Mouse (Mus musculus): ENCODE measurements around the gene Hsd11b1. TPM values are rescaled to one million over a fixed set of nuclear protein-coding genes. Genes with fewer than 3 reads are reported as not detected.
A peak's percentile ranks its signal among the peaks of the same experiment; 100 is the strongest.
"Not testable (repeated sequence)": the region's sequence is repeated elsewhere in the genome, so short reads cannot be mapped to it uniquely, and the experiment has no call there.

Gene Hsd11b1
- polyA plus RNA-seq, 1 experiment from 2014 or later, result 1.6 TPM

- Histone ChIP-seq H3K36me3 (ENCODE audit: control insufficient read depth, insufficient read depth, low read length) (no peaks in the 10 kb centered on the region), H3K27me3 (ENCODE audit: control insufficient read depth, insufficient read depth, low read length) (no peaks in the 10 kb centered on the region), H3K4me2 (replicated peaks; ENCODE audit: low read depth, low read length) (no peak overlapping the region), H3K4me1 (ENCODE audit: control insufficient read depth, insufficient read depth, low read length) (peaks cover 4% of the 10 kb centered on the region; the same call in 1 of the 2 replicates), H3K4me3 (ENCODE audit: low read length) (no peak overlapping the region), H3K27ac (ENCODE audit: low read depth, low read length) (no peak overlapping the region), H3K9me3 (ENCODE audit: control insufficient read depth, low read length) (no peaks in the 10 kb centered on the region), H3K9ac (ENCODE audit: low read depth, low read length) (no peak overlapping the region)
- WGBS, result 30% methylated on average over 3 of the region's 3 CpGs
- peak; percentile 32; the same call in 1 of the 2 replicates for ATAC-seq (ENCODE audit: low FRiP score, low TSS enrichment)
Observed at GRCm38 (mm10) chr1:193255488-193256288, 8.2 kb downstream of the Hsd11b1 start.

DNA sequence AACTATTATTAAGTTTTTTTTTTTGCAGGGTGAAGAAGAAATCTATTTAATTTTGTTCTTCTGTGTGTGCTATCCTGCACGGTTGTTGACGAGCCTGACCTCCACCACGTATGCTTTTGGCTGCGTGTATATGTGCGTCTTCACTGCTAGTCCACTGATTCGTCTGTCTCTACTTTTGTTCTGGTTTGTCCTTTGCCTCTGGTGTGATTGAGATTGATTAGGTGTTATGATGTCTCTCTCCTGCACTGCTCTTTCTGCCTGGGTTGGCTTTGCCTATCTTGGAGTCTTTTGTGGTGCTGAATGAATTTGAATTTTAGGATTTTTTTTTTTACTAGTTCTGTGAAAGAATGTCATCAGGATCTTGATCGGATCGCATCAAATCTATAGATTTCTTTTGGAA, 8.8 kb downstream of the Hsd11b1 start:
- H3K4me2 ChIP-seq (replicated peaks; ENCODE audit: low read depth, low read length), result no peak overlapping the region
- no peak overlapping the region for H3K27ac ChIP-seq (ENCODE audit: low read depth, low read length)
- no peaks in the 10 kb centered on the region for H3K36me3 ChIP-seq (ENCODE audit: control insufficient read depth, insufficient read depth, low read length)
- no peaks in the 10 kb centered on the region for H3K27me3 ChIP-seq (ENCODE audit: control insufficient read depth, insufficient read depth, low read length)
- WGBS, result 67% methylated on average over 8 of the region's 8 CpGs
- no peak for ATAC-seq (ENCODE audit: low FRiP score, low TSS enrichment)
- H3K9me3 ChIP-seq (ENCODE audit: control insufficient read depth, low read length), result no peaks in the 10 kb centered on the region
- H3K9ac ChIP-seq (ENCODE audit: low read depth, low read length), result no peak overlapping the region
- no peak overlapping the region for H3K4me3 ChIP-seq (ENCODE audit: low read length)
- H3K4me1 ChIP-seq (ENCODE audit: control insufficient read depth, insufficient read depth, low read length), result peaks cover 4% of the 10 kb centered on the region; the same call in 1 of the 2 replicates

DNA sequence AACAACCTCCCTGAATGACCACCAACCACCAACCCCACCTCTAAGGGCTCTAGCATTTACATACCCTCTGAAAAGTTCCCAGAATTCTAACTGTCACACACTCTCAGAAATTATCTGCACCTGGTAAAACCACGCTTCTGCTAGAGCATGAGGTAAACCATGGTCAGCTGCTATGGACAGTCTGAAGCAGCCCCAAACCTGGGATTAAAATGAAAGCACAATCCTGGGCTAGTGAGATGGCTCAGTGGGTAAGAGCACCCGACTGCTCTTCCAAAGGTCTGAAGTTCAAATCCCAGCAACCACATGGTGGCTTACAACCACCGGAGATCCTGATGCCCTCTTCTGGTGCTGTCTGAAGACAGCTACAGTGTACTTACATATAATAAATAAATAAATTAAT, 10.0 kb downstream of the Hsd11b1 start:
- H3K27ac ChIP-seq (ENCODE audit: low read depth, low read length); H3K4me2 ChIP-seq (replicated peaks; ENCODE audit: low read depth, low read length): not testable (repeated sequence)
- whole genome bisulfite sequencing, result 68% methylated on average over 3 of the region's 3 CpGs

GRCm38 (mm10) chr1:193252616-193253015, 11.3 kb downstream of the Hsd11b1 start:
- 8% methylated on average over 5 of the region's 5 CpGs for WGBS
- H3K4me2 ChIP-seq (replicated peaks; ENCODE audit: low read depth, low read length), result no peak overlapping the region
- ATAC-seq (ENCODE audit: low FRiP score, low TSS enrichment), result peak; percentile 56; the same call in 1 of the 2 replicates

More for the DNA sequence above, 10.0 kb downstream of the Hsd11b1 start:
- not testable (repeated sequence) for H3K36me3 ChIP-seq (ENCODE audit: control insufficient read depth, insufficient read depth, low read length); H3K27me3 ChIP-seq (ENCODE audit: control insufficient read depth, insufficient read depth, low read length); H3K4me1 ChIP-seq (ENCODE audit: control insufficient read depth, insufficient read depth, low read length); H3K9me3 ChIP-seq (ENCODE audit: control insufficient read depth, low read length); H3K4me3 ChIP-seq (ENCODE audit: low read length); H3K9ac ChIP-seq (ENCODE audit: low read depth, low read length); ATAC-seq (ENCODE audit: low FRiP score, low TSS enrichment)

GRCm38 (mm10) chr1:193251386-193251785, 12.5 kb downstream of the Hsd11b1 start:
- Histone ChIP-seq H3K4me1 (ENCODE audit: control insufficient read depth, insufficient read depth, low read length) (peaks cover 4% of the 10 kb centered on the region; the same call in 1 of the 2 replicates), H3K27ac (ENCODE audit: low read depth, low read length) (no peak overlapping the region), H3K9ac (ENCODE audit: low read depth, low read length) (no peak overlapping the region), H3K4me3 (ENCODE audit: low read length) (no peak overlapping the region), H3K4me2 (replicated peaks; ENCODE audit: low read depth, low read length) (no peak overlapping the region), H3K27me3 (ENCODE audit: control insufficient read depth, insufficient read depth, low read length) (no peaks in the 10 kb centered on the region), H3K36me3 (ENCODE audit: control insufficient read depth, insufficient read depth, low read length) (no peaks in the 10 kb centered on the region), H3K9me3 (ENCODE audit: control insufficient read depth, low read length) (no peaks in the 10 kb centered on the region)
- WGBS, result 48% methylated on average over 7 of the region's 7 CpGs
- ATAC-seq (ENCODE audit: low FRiP score, low TSS enrichment), result peak; percentile 37; the same call in 1 of the 2 replicates

More at GRCm38 (mm10) chr1:193252616-193253015, 11.3 kb downstream of the Hsd11b1 start:
- Histone ChIP-seq H3K9me3 (ENCODE audit: control insufficient read depth, low read length) (no peaks in the 10 kb centered on the region), H3K27ac (ENCODE audit: low read depth, low read length) (no peak overlapping the region), H3K4me3 (ENCODE audit: low read length) (no peak overlapping the region), H3K4me1 (ENCODE audit: control insufficient read depth, insufficient read depth, low read length) (peaks cover 4% of the 10 kb centered on the region; the same call in 1 of the 2 replicates), H3K9ac (ENCODE audit: low read depth, low read length) (no peak overlapping the region), H3K36me3 (ENCODE audit: control insufficient read depth, insufficient read depth, low read length) (no peaks in the 10 kb centered on the region), H3K27me3 (ENCODE audit: control insufficient read depth, insufficient read depth, low read length) (no peaks in the 10 kb centered on the region)

DNA sequence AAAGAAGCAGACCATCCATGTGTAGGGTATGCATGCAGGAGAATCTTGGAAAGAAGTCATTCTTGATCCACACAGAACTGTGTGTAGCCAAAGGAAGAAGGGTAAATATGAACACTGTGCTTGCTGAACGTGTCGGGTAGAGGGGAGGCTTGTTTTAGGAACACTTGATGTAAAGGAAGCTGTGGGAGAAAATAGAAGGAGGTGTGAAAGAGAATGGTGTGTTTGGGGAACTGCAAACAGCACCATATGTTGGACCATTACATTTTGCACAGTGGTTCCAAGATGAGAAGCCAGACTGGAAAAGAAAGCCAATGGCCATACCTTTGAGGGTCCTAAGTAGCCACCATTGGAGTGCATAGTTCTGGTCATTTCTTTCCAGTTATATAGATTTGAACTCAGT, 13.8 kb downstream of the Hsd11b1 start:
- no peak overlapping the region for H3K27ac ChIP-seq (ENCODE audit: low read depth, low read length)
- no peaks in the 10 kb centered on the region for H3K27me3 ChIP-seq (ENCODE audit: control insufficient read depth, insufficient read depth, low read length)
- peaks cover 4% of the 10 kb centered on the region; the same call in 1 of the 2 replicates for H3K4me1 ChIP-seq (ENCODE audit: control insufficient read depth, insufficient read depth, low read length)
- H3K9ac ChIP-seq (ENCODE audit: low read depth, low read length), result no peak overlapping the region
- WGBS, result 89% methylated on average over 2 of the region's 2 CpGs
- H3K9me3 ChIP-seq (ENCODE audit: control insufficient read depth, low read length), result no peaks in the 10 kb centered on the region
- no peaks in the 10 kb centered on the region for H3K36me3 ChIP-seq (ENCODE audit: control insufficient read depth, insufficient read depth, low read length)
- H3K4me2 ChIP-seq (replicated peaks; ENCODE audit: low read depth, low read length), result no peak overlapping the region
- no peak for ATAC-seq (ENCODE audit: low FRiP score, low TSS enrichment)
- no peak overlapping the region for H3K4me3 ChIP-seq (ENCODE audit: low read length)

DNA sequence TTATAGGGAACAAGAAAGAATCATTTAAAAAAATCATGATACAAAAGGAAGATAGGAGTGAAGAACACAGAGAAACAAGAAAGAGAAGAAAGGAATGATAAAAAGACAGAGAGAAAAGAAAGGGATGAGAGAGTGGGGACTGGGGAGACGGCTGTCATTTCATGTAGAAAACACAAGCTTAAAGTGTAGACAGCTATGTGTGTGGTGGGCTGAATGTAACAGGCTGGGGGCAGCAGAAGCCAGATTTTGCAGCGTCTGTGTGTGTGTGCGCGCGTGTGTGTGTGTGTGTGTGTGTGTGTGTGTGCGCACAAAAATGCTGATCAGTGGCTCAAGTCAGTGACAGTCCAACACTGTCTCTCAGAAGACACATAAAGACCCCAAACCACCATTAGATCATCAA, 19.6 kb downstream of the Hsd11b1 start:
- Histone ChIP-seq H3K4me2 (replicated peaks; ENCODE audit: low read depth, low read length) (no peak overlapping the region), H3K36me3 (ENCODE audit: control insufficient read depth, insufficient read depth, low read length) (no peaks in the 10 kb centered on the region), H3K4me3 (ENCODE audit: low read length) (no peak overlapping the region), H3K9ac (ENCODE audit: low read depth, low read length) (no peak overlapping the region), H3K27ac (ENCODE audit: low read depth, low read length) (no peak overlapping the region), H3K9me3 (ENCODE audit: control insufficient read depth, low read length) (no peaks in the 10 kb centered on the region), H3K4me1 (ENCODE audit: control insufficient read depth, insufficient read depth, low read length) (0 out of 2 replicates have a peak, but pooled peaks cover 3% of the 10 kb centered on the region), H3K27me3 (ENCODE audit: control insufficient read depth, insufficient read depth, low read length) (no peaks in the 10 kb centered on the region)
- WGBS, result 85% methylated on average over 6 of the region's 6 CpGs
- no peak for ATAC-seq (ENCODE audit: low FRiP score, low TSS enrichment)

DNA sequence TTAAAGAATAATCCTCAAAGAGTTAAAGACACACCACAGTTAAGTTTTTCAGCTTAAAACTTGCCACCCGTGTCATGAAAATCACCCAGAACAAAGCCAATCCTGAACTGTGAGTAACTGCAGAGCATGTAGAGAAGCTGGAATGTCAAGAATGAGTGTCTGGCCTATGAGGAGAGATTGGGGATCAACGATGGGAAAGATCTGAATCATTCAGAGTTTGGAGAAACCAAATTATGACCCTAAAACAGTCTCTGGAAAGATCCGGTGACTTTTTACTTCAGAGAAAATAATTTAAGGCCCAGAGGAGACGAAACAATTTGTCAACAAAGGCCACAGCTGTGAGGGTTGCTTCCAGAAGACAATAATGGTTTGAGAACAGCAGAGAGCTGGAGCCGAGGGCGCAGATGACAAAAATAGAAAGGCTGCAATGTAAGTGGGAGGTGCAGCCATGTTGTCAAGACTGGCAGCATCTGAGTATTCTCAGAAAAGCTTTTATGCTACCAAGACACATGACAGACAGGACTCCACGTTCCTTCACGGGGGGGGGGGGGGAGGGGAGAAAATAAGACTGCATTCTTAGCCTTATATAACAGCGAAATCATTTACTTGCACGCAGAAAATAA, 20.2 kb downstream of the Hsd11b1 start:
- Histone ChIP-seq H3K27me3 (ENCODE audit: control insufficient read depth, insufficient read depth, low read length) (no peaks in the 10 kb centered on the region), H3K4me3 (ENCODE audit: low read length) (no peak overlapping the region), H3K36me3 (ENCODE audit: control insufficient read depth, insufficient read depth, low read length) (no peaks in the 10 kb centered on the region), H3K4me2 (replicated peaks; ENCODE audit: low read depth, low read length) (no peak overlapping the region), H3K9ac (ENCODE audit: low read depth, low read length) (no peak overlapping the region), H3K4me1 (ENCODE audit: control insufficient read depth, insufficient read depth, low read length) (0 out of 2 replicates have a peak, but pooled peaks cover 3% of the 10 kb centered on the region), H3K9me3 (ENCODE audit: control insufficient read depth, low read length) (no peaks in the 10 kb centered on the region), H3K27ac (ENCODE audit: low read depth, low read length) (no peak overlapping the region)
- no peak for ATAC-seq (ENCODE audit: low FRiP score, low TSS enrichment)
- WGBS, result 55% methylated on average over 10 of the region's 10 CpGs

DNA sequence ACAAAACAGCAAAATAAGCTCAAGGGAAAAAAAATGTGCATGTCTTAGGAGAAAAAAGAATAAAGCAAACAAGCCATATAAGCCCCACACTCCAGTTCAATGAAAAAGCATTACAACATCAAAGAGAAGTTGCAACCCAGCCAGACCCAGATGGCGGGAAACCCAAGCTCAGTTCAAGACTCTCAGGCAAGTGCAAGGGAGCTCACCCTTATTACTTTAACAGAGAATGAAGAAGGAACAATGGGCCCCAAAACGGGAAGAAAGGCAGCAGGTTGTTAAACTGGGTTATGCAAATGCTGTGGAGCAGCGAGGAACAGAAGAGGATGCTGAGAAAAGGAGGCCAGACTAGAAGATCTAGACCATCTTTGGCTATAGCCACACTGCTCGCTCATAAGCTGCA, 21.0 kb downstream of the Hsd11b1 start:
- Histone ChIP-seq H3K4me1 (ENCODE audit: control insufficient read depth, insufficient read depth, low read length) (0 out of 2 replicates have a peak, but pooled peaks cover 3% of the 10 kb centered on the region), H3K9ac (ENCODE audit: low read depth, low read length) (no peak overlapping the region), H3K9me3 (ENCODE audit: control insufficient read depth, low read length) (no peaks in the 10 kb centered on the region), H3K36me3 (ENCODE audit: control insufficient read depth, insufficient read depth, low read length) (no peaks in the 10 kb centered on the region), H3K27me3 (ENCODE audit: control insufficient read depth, insufficient read depth, low read length) (no peaks in the 10 kb centered on the region), H3K4me3 (ENCODE audit: low read length) (no peak overlapping the region), H3K4me2 (replicated peaks; ENCODE audit: low read depth, low read length) (no peak overlapping the region), H3K27ac (ENCODE audit: low read depth, low read length) (no peak overlapping the region)
- WGBS, result 54% methylated on average over 4 of the region's 4 CpGs
- ATAC-seq (ENCODE audit: low FRiP score, low TSS enrichment), result no peak

Data from kidney, embryonic 14.5 days (tissue).